ENCODE assay signal across 14 mouse cellular contexts in the genomic region with DNA sequence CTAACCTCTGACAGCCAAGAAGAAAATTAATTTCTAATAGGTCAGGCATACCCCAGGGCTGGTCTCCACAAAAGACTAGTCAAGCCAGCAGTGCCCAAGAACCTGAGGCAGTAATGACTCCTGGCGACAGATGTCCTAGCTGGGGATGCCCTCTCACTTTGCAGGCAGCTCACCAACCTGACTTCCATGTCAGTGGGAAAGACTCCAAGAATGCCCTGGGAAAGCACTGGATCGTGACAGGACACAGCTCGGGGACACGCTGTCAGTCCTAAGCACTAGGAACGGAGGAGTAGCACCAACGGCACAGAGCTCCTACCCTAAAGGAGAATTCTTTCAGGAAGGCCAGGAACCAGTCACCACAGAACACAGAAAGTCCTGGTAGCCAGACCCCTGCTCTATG. TPM values are rescaled to one million over a fixed set of nuclear protein-coding genes. Genes with fewer than 3 reads are reported as not detected.
A peak's percentile ranks its signal among the peaks of the same experiment; 100 is the strongest.
DNase-seq lines count a peak whose midpoint lies in the region; ATAC-seq lines count a peak whose summit lies in the region.
"Had no signal": no experiment of that assay in that cellular context is flagged by ENCODE, and none has a peak within 500 bp of the region (broad histone marks: within the 10 kb centered on the region; RNA-seq: fewer than 3 reads in every experiment).

No protein-coding gene starts in this region.

- H3K4me2 ChIP-seq in heart, embryonic 15.5 days = no peak overlapping the region
- peak overlapping the region; percentile 6 for H3K4me2 ChIP-seq in liver, embryonic 16.5 days (ENCODE audit: low read depth, low read length)
- no peak overlapping the region for H3K4me2 ChIP-seq in forebrain, embryonic 15.5 days (replicated peaks)
- H3K4me2 ChIP-seq: embryonic facial prominence, embryonic 13.5 days; lung, embryonic 14.5 days had no signal

- H3K9ac ChIP-seq in heart, embryonic 15.5 days = no peak overlapping the region
- peak overlapping the region; percentile 52 for H3K9ac ChIP-seq in liver, embryonic 16.5 days (ENCODE audit: low read depth, low read length)
- no peak overlapping the region for H3K9ac ChIP-seq in forebrain, embryonic 15.5 days (replicated peaks)
- H3K9ac ChIP-seq: embryonic facial prominence, embryonic 13.5 days; lung, embryonic 14.5 days had no signal

- 0 out of 2 replicates have a peak, but pooled peaks have one; percentile 16 for ATAC-seq in heart, embryonic 15.5 days (replicated peaks; ENCODE audit: insufficient number of reproducible peaks, insufficient read depth, low FRiP score, low read depth)
- no peak for ATAC-seq in liver, embryonic 16.5 days (ENCODE audit: low read depth)
- ATAC-seq in forebrain, embryonic 15.5 days (replicated peaks) = no peak
- ATAC-seq: intestine, embryonic 16.5 days had no signal

- peak overlapping the region; percentile 33; the same call in 1 of the 2 replicates for H3K27ac ChIP-seq in heart, embryonic 15.5 days
- H3K27ac ChIP-seq in liver, embryonic 16.5 days (ENCODE audit: low read length) = peak overlapping the region; percentile 85
- no peak overlapping the region for H3K27ac ChIP-seq in forebrain, embryonic 15.5 days (replicated peaks)
- H3K27ac ChIP-seq: embryonic facial prominence, embryonic 13.5 days; midbrain, embryonic 10.5 days had no signal

- H3K4me1 ChIP-seq in heart, embryonic 15.5 days (replicated peaks) = peaks cover 22% of the 10 kb centered on the region
- H3K4me1 ChIP-seq in liver, embryonic 16.5 days (ENCODE audit: control insufficient read depth, low read depth, low read length) = peaks cover 76% of the 10 kb centered on the region
- H3K4me1 ChIP-seq in forebrain, embryonic 15.5 days = 0 out of 2 replicates have a peak, but pooled peaks cover 3% of the 10 kb centered on the region
- H3K4me1 ChIP-seq: embryonic facial prominence, embryonic 13.5 days; midbrain, embryonic 10.5 days had no signal

- H3K27me3 ChIP-seq in heart, embryonic 15.5 days = no peaks in the 10 kb centered on the region
- H3K27me3 ChIP-seq in liver, embryonic 16.5 days (ENCODE audit: control insufficient read depth, insufficient read depth, low read depth, low read length) = no peaks in the 10 kb centered on the region
- no peaks in the 10 kb centered on the region for H3K27me3 ChIP-seq in forebrain, embryonic 15.5 days
- H3K27me3 ChIP-seq: embryonic facial prominence, embryonic 13.5 days had no signal

- no peak overlapping the region for H3K4me3 ChIP-seq in heart, embryonic 15.5 days
- H3K4me3 ChIP-seq in liver, embryonic 16.5 days (ENCODE audit: low read depth, low read length) = no peak overlapping the region
- H3K4me3 ChIP-seq in forebrain, embryonic 15.5 days = no peak overlapping the region
- H3K4me3 ChIP-seq: embryonic facial prominence, embryonic 13.5 days; midbrain, embryonic 10.5 days; myocyte had no signal

- H3K9me3 ChIP-seq in heart, embryonic 15.5 days (replicated peaks) = no peaks in the 10 kb centered on the region
- H3K9me3 ChIP-seq in liver, embryonic 16.5 days (replicated peaks; ENCODE audit: control insufficient read depth, low read length) = no peaks in the 10 kb centered on the region
- H3K9me3 ChIP-seq in forebrain, embryonic 15.5 days = no peaks in the 10 kb centered on the region
- H3K9me3 ChIP-seq: embryonic facial prominence, embryonic 13.5 days; midbrain, embryonic 10.5 days had no signal

- peaks cover 6% of the 10 kb centered on the region; the same call in 1 of the 2 replicates for H3K36me3 ChIP-seq in heart, embryonic 15.5 days
- H3K36me3 ChIP-seq in liver, embryonic 16.5 days (ENCODE audit: control insufficient read depth, insufficient read depth) = peaks cover 40% of the 10 kb centered on the region
- H3K36me3 ChIP-seq in forebrain, embryonic 15.5 days = no peaks in the 10 kb centered on the region

- WGBS in heart, embryonic 15.5 days = 53% methylated on average over 6 of the region's 6 CpGs
- WGBS in liver, embryonic 16.5 days (ENCODE audit: insufficient replicate concordance) = 81% methylated on average over 6 of the region's 6 CpGs
- 91% methylated on average over 6 of the region's 6 CpGs for WGBS in forebrain, embryonic 15.5 days

- DNase-seq in heart, postnatal 4 days = no peak
- peak; percentile 6 for DNase-seq in retina, postnatal 1 day
- DNase-seq in retina, embryonic 14.5 days (ENCODE audit: low spot score) = no peak
- DNase-seq in cerebellum, adult 18-20 months = peak; percentile 25 to 32
- DNase-seq in kidney, postnatal 4 days = no peak
- DNase-seq: kidney, postnatal 14 days had no signal

RNA-seq across cellular contexts. Expression of a gene that starts 28.3 kb away (rescaled TPM):
- polyA plus RNA-seq in heart, embryonic 15.5 days (2015; fragmentation: Nextera tagmentation; extraction: Ambion mirVana) = 5.4 and 9.7 TPM in 2 replicates
- total RNA-seq in heart, postnatal 4 days (2021) = 10 to 100 TPM; 14.4 to 18.1 TPM
- polyA plus RNA-seq in liver, embryonic 16.5 days (2015; fragmentation: Nextera tagmentation; extraction: Ambion mirVana) = 8.0 and 8.3 TPM in 2 replicates
- polyA plus RNA-seq in forebrain, embryonic 15.5 days (2015; fragmentation: Nextera tagmentation; extraction: Ambion mirVana) = 6.0 and 6.1 TPM in 2 replicates

Comparison
In these comparisons a context has a peak if more than half of its experiments do, and no peak if none do; other contexts are left out.
1. DNase-seq: peak in retina, postnatal 1 day (single experiment) and cerebellum, adult 18-20 months (2 of 2); none in heart, postnatal 4 days (single experiment), retina, embryonic 14.5 days (single experiment) and kidney, postnatal 4 days (0 of 2).